ENCODE assay signal across 15 mouse cellular contexts in genomic region chr2:27565316-27566103, GRCm38 (mm10). TPM values are rescaled to one million over a fixed set of nuclear protein-coding genes. Genes with fewer than 3 reads are reported as not detected.
A peak's percentile ranks its signal among the peaks of the same experiment; 100 is the strongest.
DNase-seq lines count a peak whose midpoint lies in the region; ATAC-seq and TF ChIP-seq lines count a peak whose summit lies in the region.
"Had no signal": no experiment of that assay in that cellular context is flagged by ENCODE, and none has a peak within 500 bp of the region (broad histone marks: within the 10 kb centered on the region; RNA-seq: fewer than 3 reads in every experiment).

No protein-coding gene starts in this region.

- TF ChIP-seq POLR2A in liver, adult 2 months (IDR thresholded peaks at IDR 0.05; ENCODE audit: extremely low read depth, insufficient read depth, low read length): no peak

- no peak overlapping the region for H3K4me3 ChIP-seq in embryonic facial prominence, embryonic 13.5 days
- no peak overlapping the region for H3K4me3 ChIP-seq in embryonic facial prominence, embryonic 10.5 days
- no peak overlapping the region for H3K4me3 ChIP-seq in liver, adult 2 months (ENCODE audit: insufficient read depth, low read depth, low read length)
- no peak overlapping the region for H3K4me3 ChIP-seq in liver, embryonic 11.5 days (ENCODE audit: low read depth, low read length)
- H3K4me3 ChIP-seq in heart, embryonic 16.5 days (ENCODE audit: low read length): no peak overlapping the region
- H3K4me3 ChIP-seq: forebrain, embryonic 10.5 days; intestine, embryonic 15.5 days had no signal

- peaks cover 12% of the 10 kb centered on the region for H3K4me1 ChIP-seq in embryonic facial prominence, embryonic 13.5 days
- peaks cover 44% of the 10 kb centered on the region for H3K4me1 ChIP-seq in embryonic facial prominence, embryonic 10.5 days
- H3K4me1 ChIP-seq in liver, adult 2 months (ENCODE audit: control insufficient read depth, insufficient read depth, low read length): peaks cover 11% of the 10 kb centered on the region
- H3K4me1 ChIP-seq in liver, embryonic 11.5 days (replicated peaks; ENCODE audit: control insufficient read depth, insufficient read depth, low read length): peaks cover 4% of the 10 kb centered on the region; the same call in 1 of the 2 replicates
- peaks cover 15% of the 10 kb centered on the region for H3K4me1 ChIP-seq in heart, embryonic 16.5 days (ENCODE audit: control insufficient read depth, insufficient read depth, low read length)

- no peaks in the 10 kb centered on the region for H3K79me2 ChIP-seq in liver, adult 2 months (ENCODE audit: control insufficient read depth, insufficient read depth, low read length)

- 0 out of 2 replicates have a peak overlapping the region, but pooled peaks have one; percentile 32 for H3K9ac ChIP-seq in embryonic facial prominence, embryonic 13.5 days
- no peak overlapping the region for H3K9ac ChIP-seq in liver, adult 2 months (ENCODE audit: low read depth, low read length)
- no peak overlapping the region for H3K9ac ChIP-seq in liver, embryonic 11.5 days (ENCODE audit: low read depth, low read length)
- H3K9ac ChIP-seq in heart, embryonic 16.5 days (ENCODE audit: low read length): no peak overlapping the region; the same call in 1 of the 2 replicates
- H3K9ac ChIP-seq: intestine, embryonic 15.5 days had no signal

- H3K27me3 ChIP-seq in embryonic facial prominence, embryonic 13.5 days: no peaks in the 10 kb centered on the region
- H3K27me3 ChIP-seq in embryonic facial prominence, embryonic 10.5 days (replicated peaks; ENCODE audit: low read depth, poor library complexity, severe bottlenecking): 0 out of 2 replicates have a peak, but pooled peaks cover 3% of the 10 kb centered on the region
- H3K27me3 ChIP-seq in liver, adult 2 months (ENCODE audit: control insufficient read depth, insufficient read depth, low read length): no peaks in the 10 kb centered on the region
- no peaks in the 10 kb centered on the region for H3K27me3 ChIP-seq in liver, embryonic 11.5 days (replicated peaks; ENCODE audit: control insufficient read depth, insufficient read depth, low read length)
- peaks cover 2% of the 10 kb centered on the region; the same call in 1 of the 2 replicates for H3K27me3 ChIP-seq in heart, embryonic 16.5 days (ENCODE audit: control insufficient read depth, insufficient read depth, low read length)
- H3K27me3 ChIP-seq: intestine, embryonic 15.5 days had no signal

- no peak for DNase-seq in embryonic facial prominence, embryonic 10.5 days (ENCODE audit: low spot score)
- DNase-seq in liver, adult 2 months (ENCODE audit: extremely low read depth, low read depth, low spot score): no peak
- DNase-seq in liver, embryonic 11.5 days (ENCODE audit: low spot score): no peak
- no peak for DNase-seq in right cerebral cortex, postnatal 36 days (ENCODE audit: low spot score in 2 of 2)
- DNase-seq: adrenal gland, adult 8-10 months; right cerebral cortex, adult 18-20 months; thymus, postnatal 36 days had no signal

- no peak overlapping the region for H3K27ac ChIP-seq in embryonic facial prominence, embryonic 13.5 days
- H3K27ac ChIP-seq in embryonic facial prominence, embryonic 10.5 days (replicated peaks): no peak overlapping the region; the same call in 1 of the 2 replicates
- 0 out of 2 replicates have a peak overlapping the region, but pooled peaks have one; percentile 3 for H3K27ac ChIP-seq in liver, adult 2 months (replicated peaks; ENCODE audit: insufficient read depth, low read depth, low read length)
- no peak overlapping the region for H3K27ac ChIP-seq in liver, embryonic 11.5 days (ENCODE audit: low read depth, low read length)
- no peak overlapping the region for H3K27ac ChIP-seq in heart, embryonic 16.5 days (ENCODE audit: low read length)
- H3K27ac ChIP-seq: forebrain, embryonic 10.5 days; intestine, embryonic 15.5 days; macrophage had no signal

- no peak for TF ChIP-seq CTCF in liver, adult 2 months (IDR thresholded peaks at IDR 0.05; ENCODE audit: low read depth, low read length)

- H3K4me2 ChIP-seq in embryonic facial prominence, embryonic 13.5 days: no peak overlapping the region
- H3K4me2 ChIP-seq in liver, embryonic 11.5 days: no peak overlapping the region
- no peak overlapping the region for H3K4me2 ChIP-seq in heart, embryonic 16.5 days (ENCODE audit: low read depth, low read length)
- H3K4me2 ChIP-seq: intestine, embryonic 15.5 days had no signal

- no peaks in the 10 kb centered on the region for H3K9me3 ChIP-seq in embryonic facial prominence, embryonic 13.5 days
- H3K9me3 ChIP-seq in embryonic facial prominence, embryonic 10.5 days: no peaks in the 10 kb centered on the region
- H3K9me3 ChIP-seq in liver, embryonic 11.5 days (ENCODE audit: control insufficient read depth, low read length): no peaks in the 10 kb centered on the region
- H3K9me3 ChIP-seq in heart, embryonic 16.5 days (replicated peaks; ENCODE audit: control insufficient read depth, low read length): no peaks in the 10 kb centered on the region
- H3K9me3 ChIP-seq: forebrain, embryonic 10.5 days; intestine, embryonic 15.5 days had no signal

- no peak for ATAC-seq in embryonic facial prominence, embryonic 13.5 days (ENCODE audit: insufficient number of reproducible peaks, insufficient read depth, low FRiP score, low TSS enrichment, low read depth)
- no peak for ATAC-seq in liver, embryonic 11.5 days (replicated peaks; ENCODE audit: low FRiP score)
- 0 out of 2 replicates have a peak, but pooled peaks have one; percentile 26 for ATAC-seq in granulocyte monocyte progenitor cell, adult 5-6 weeks (replicated peaks; ENCODE audit: poor library complexity, severe bottlenecking)
- peak; percentile 40 for ATAC-seq in heart, embryonic 16.5 days (replicated peaks; ENCODE audit: extremely low read depth, insufficient read depth, low FRiP score)
- ATAC-seq in monocyte, adult 5-6 weeks (replicated peaks; ENCODE audit: insufficient number of reproducible peaks, low FRiP score, low TSS enrichment, poor library complexity, severe bottlenecking): no peak
- ATAC-seq: intestine, embryonic 15.5 days; midbrain, embryonic 16.5 days had no signal

- no peaks in the 10 kb centered on the region for H3K36me3 ChIP-seq in embryonic facial prominence, embryonic 13.5 days
- H3K36me3 ChIP-seq in embryonic facial prominence, embryonic 10.5 days (replicated peaks): no peaks in the 10 kb centered on the region
- H3K36me3 ChIP-seq in liver, adult 2 months (ENCODE audit: control insufficient read depth, insufficient read depth, low read length): no peaks in the 10 kb centered on the region
- H3K36me3 ChIP-seq in liver, embryonic 11.5 days (ENCODE audit: control insufficient read depth, insufficient read depth, low read length): no peaks in the 10 kb centered on the region
- H3K36me3 ChIP-seq in heart, embryonic 16.5 days (ENCODE audit: control insufficient read depth, insufficient read depth): no peaks in the 10 kb centered on the region
- H3K36me3 ChIP-seq: forebrain, embryonic 10.5 days; intestine, embryonic 15.5 days had no signal

- 56% methylated on average over 12 of the region's 12 CpGs for WGBS in embryonic facial prominence, embryonic 13.5 days
- 64% methylated on average over 12 of the region's 12 CpGs for WGBS in embryonic facial prominence, embryonic 10.5 days
- 84% methylated on average over 12 of the region's 12 CpGs for WGBS in liver, adult 2 months
- WGBS in liver, embryonic 11.5 days: 67% methylated on average over 12 of the region's 12 CpGs
- WGBS in heart, embryonic 16.5 days: 37% methylated on average over 12 of the region's 12 CpGs

RNA-seq across cellular contexts. Expression of gene Wdr5, which starts 50.6 kb away (rescaled TPM):
- polyA plus RNA-seq in embryonic facial prominence, embryonic 13.5 days (2015; fragmentation: Nextera tagmentation; extraction: Ambion mirVana): 57.4 and 57.9 TPM in 2 replicates
- 81.5 and 86.2 TPM in 2 replicates for polyA plus RNA-seq in embryonic facial prominence, embryonic 10.5 days (2016; fragmentation: Nextera tagmentation; extraction: Ambion mirVana)
- 16.7 and 20.4 TPM in 2 replicates for total RNA-seq in liver, adult 2 months (2014; rRNA removed)
- polyA plus RNA-seq in liver, adult 2 months (2012; rRNA removed): 17.2 and 18.3 TPM in 2 replicates
- polyA plus RNA-seq in liver, embryonic 11.5 days (2014; fragmentation: Nextera tagmentation; extraction: Ambion mirVana): 76.7 and 78.0 TPM in 2 replicates
- total RNA-seq in granulocyte monocyte progenitor cell, adult 5-6 weeks (2014; fragmentation: Nextera tagmentation): 61.9 and 77.1 TPM in 2 replicates
- total RNA-seq in granulocyte monocyte progenitor cell, adult 5-6 weeks (2017): 76.8 and 88.0 TPM in 2 replicates
- polyA plus RNA-seq in heart, embryonic 16.5 days (2015; fragmentation: Nextera tagmentation; extraction: Ambion mirVana): 32.2 and 34.3 TPM in 2 replicates
- total RNA-seq in monocyte, adult 5-6 weeks (2017): 28.3 to 50.1 TPM (median 31.0 TPM) in 3 replicates

RNA-seq across cellular contexts. Expression of gene Brd3, which starts 58.0 kb away (rescaled TPM):
- 116 and 138 TPM in 2 replicates for polyA plus RNA-seq in embryonic facial prominence, embryonic 13.5 days (2015; fragmentation: Nextera tagmentation; extraction: Ambion mirVana)
- polyA plus RNA-seq in embryonic facial prominence, embryonic 10.5 days (2016; fragmentation: Nextera tagmentation; extraction: Ambion mirVana): 189 and 195 TPM in 2 replicates
- 5.8 and 7.9 TPM in 2 replicates for total RNA-seq in liver, adult 2 months (2014; rRNA removed)
- 14.8 and 17.2 TPM in 2 replicates for polyA plus RNA-seq in liver, adult 2 months (2012; rRNA removed)
- polyA plus RNA-seq in liver, embryonic 11.5 days (2014; fragmentation: Nextera tagmentation; extraction: Ambion mirVana): 111 and 113 TPM in 2 replicates
- total RNA-seq in granulocyte monocyte progenitor cell, adult 5-6 weeks (2014; fragmentation: Nextera tagmentation): 35.9 and 65.0 TPM in 2 replicates
- 25.6 and 26.3 TPM in 2 replicates for total RNA-seq in granulocyte monocyte progenitor cell, adult 5-6 weeks (2017)
- 57.1 and 61.0 TPM in 2 replicates for polyA plus RNA-seq in heart, embryonic 16.5 days (2015; fragmentation: Nextera tagmentation; extraction: Ambion mirVana)
- 11.9 to 23.9 TPM (median 15.9 TPM) in 3 replicates for total RNA-seq in monocyte, adult 5-6 weeks (2017)

Comparison
In these comparisons a context has a peak if more than half of its experiments do, and no peak if none do; other contexts are left out.
1. ATAC-seq: peak in granulocyte monocyte progenitor cell, adult 5-6 weeks (single experiment) and heart, embryonic 16.5 days (single experiment); none in embryonic facial prominence, embryonic 13.5 days (single experiment), liver, embryonic 11.5 days (single experiment) and monocyte, adult 5-6 weeks (single experiment).